Mouse (Mus musculus) lung, postnatal 0 days (tissue): ENCODE results near the gene Rbfox1.

ENCODE experiments used
- CTCF ChIP-seq: IDR thresholded peaks from 2 replicates; pipeline ENCODE4 v1.5.1; 2016; ENCODE audit warnings: antibody characterized with exemption, mild to moderate bottlenecking
- EP300 ChIP-seq: IDR thresholded peaks from 2 replicates; pipeline ENCODE4 v1.6.1; 2016; ENCODE audit warnings: antibody characterized with exemption, mild to moderate bottlenecking, control low read depth

DNA sequence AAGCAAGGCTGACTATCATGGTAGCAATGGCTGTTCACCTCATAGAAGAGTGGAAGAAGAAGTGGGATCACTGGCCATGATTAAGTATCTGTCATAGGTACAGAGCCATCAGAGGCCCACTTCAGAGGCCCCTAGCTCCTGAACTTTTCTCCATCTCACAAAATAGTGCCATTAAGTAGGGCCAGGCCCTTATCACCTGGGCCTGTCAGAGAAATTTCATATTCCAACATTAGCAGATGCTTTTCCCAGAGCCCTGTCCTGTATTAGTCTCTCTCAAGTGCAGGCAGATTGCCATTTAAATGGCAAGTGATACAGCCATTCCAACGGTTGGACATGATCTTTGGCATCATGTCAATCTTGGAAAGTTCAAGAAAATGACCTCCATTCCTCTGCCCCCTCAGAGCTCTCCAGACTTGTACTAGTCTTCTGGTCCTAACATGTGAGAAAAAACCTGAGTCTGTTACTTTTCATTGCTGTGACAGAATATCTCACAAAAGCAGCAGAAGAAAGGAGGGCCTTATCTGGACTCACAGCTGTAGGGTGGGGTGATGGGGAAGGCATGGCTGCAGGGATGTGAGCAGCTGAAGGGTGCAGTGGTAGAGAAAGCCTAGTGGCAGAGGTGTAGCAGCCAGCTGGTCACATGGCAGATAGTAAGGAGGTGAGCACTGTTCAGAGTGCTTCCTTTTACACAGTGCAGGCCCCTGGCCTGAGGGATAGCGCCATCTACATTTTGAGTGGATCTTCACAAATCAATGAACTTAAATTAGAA lies 210.6 kb downstream of the Rbfox1 start:
- TF ChIP-seq CTCF (no peak), EP300 (no peak)
